10 mouse cellular contexts compared by ENCODE assay signal in the genomic region with DNA sequence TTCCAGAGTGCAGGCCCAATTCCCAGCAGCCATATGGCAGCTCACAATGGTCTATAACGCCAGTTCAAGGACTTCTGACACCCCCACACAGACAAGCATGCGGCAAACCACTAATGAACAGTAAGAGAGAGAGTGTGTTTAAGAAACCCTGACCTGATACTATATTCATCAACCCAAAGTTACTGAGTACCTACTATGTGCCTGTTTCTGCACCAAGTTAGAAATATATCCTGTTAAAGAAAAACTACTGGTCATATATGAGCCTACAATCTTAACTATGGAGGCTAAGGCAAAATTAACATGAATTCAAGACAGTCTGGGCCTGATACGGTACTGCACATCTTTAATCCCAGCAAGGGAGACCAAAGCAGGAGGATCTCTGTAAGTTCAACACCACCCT. TPM values are rescaled to one million over a fixed set of nuclear protein-coding genes. Genes with fewer than 3 reads are reported as not detected.
A peak's percentile ranks its signal among the peaks of the same experiment; 100 is the strongest.
DNase-seq lines count a peak whose midpoint lies in the region; ATAC-seq and TF ChIP-seq lines count a peak whose summit lies in the region.
"Had no signal": no experiment of that assay in that cellular context is flagged by ENCODE, and none has a peak within 500 bp of the region (broad histone marks: within the 10 kb centered on the region; RNA-seq: fewer than 3 reads in every experiment).

No protein-coding gene starts in this region.

- intact Hi-C loops in heart, postnatal 36 days (cut with DNase I), result loop anchor here (5.0 kb wide), 1 partner anchor 207 kb away; no protein-coding TSS in a partner anchor

- H3K9me3 ChIP-seq in heart, embryonic 12.5 days (replicated peaks), result no peaks in the 10 kb centered on the region
- no peaks in the 10 kb centered on the region for H3K9me3 ChIP-seq in G1E (replicated peaks)
- H3K9me3 ChIP-seq in hindbrain, embryonic 13.5 days, result no peaks in the 10 kb centered on the region
- no peaks in the 10 kb centered on the region for H3K9me3 ChIP-seq in midbrain, embryonic 10.5 days (replicated peaks)

- H3K27ac ChIP-seq in heart, embryonic 12.5 days (ENCODE audit: poor library complexity, severe bottlenecking), result no peak overlapping the region
- H3K27ac ChIP-seq in hindbrain, embryonic 13.5 days, result peak overlapping the region; percentile 89; the same call in 1 of the 2 replicates
- H3K27ac ChIP-seq in midbrain, embryonic 10.5 days (replicated peaks), result no peak overlapping the region

- H3K4me3 ChIP-seq in heart, embryonic 12.5 days, result peak overlapping the region; percentile 71
- peak overlapping the region; percentile 83; the same call in 1 of the 2 replicates for H3K4me3 ChIP-seq in G1E (ENCODE audit: low read depth, low read length)
- H3K4me3 ChIP-seq in hindbrain, embryonic 13.5 days, result peak overlapping the region; percentile 74
- H3K4me3 ChIP-seq in midbrain, embryonic 10.5 days, result peak overlapping the region; percentile 73

- H3K4me1 ChIP-seq in heart, embryonic 12.5 days (replicated peaks), result peaks cover 24% of the 10 kb centered on the region
- H3K4me1 ChIP-seq in G1E (ENCODE audit: insufficient read depth, low read depth, low read length), result peaks cover 46% of the 10 kb centered on the region
- peaks cover 14% of the 10 kb centered on the region for H3K4me1 ChIP-seq in hindbrain, embryonic 13.5 days (replicated peaks)
- H3K4me1 ChIP-seq in midbrain, embryonic 10.5 days, result peaks cover 17% of the 10 kb centered on the region

- no peak for ATAC-seq in heart, embryonic 12.5 days (ENCODE audit: insufficient number of reproducible peaks, low FRiP score)
- ATAC-seq in G1E (ENCODE audit: extremely low read depth, insufficient number of reproducible peaks, low FRiP score, poor library complexity, severe bottlenecking), result no peak
- ATAC-seq in hindbrain, embryonic 13.5 days (ENCODE audit: low FRiP score), result no peak

- DNase-seq in heart, postnatal 36 days, result no peak
- DNase-seq in G1E (ENCODE audit: low spot score), result no peak
- DNase-seq in midbrain, embryonic 10.5 days (ENCODE audit: low spot score), result no peak
- DNase-seq in urinary bladder, adult 2 months (ENCODE audit: low spot score), result no peak
- no peak for DNase-seq in embryo, embryonic 10 days (ENCODE audit: low spot score)
- DNase-seq in right cerebral cortex, postnatal 14 days, result no peak
- DNase-seq: gastrocnemius, postnatal 10 days had no signal

- TF ChIP-seq CTCF in G1E (IDR thresholded peaks at IDR 0.05; ENCODE audit: low read depth, low read length), result no peak

- WGBS in heart, embryonic 12.5 days, result 82% methylated on average over 3 of the region's 3 CpGs
- 83% methylated on average over 3 of the region's 3 CpGs for WGBS in hindbrain, embryonic 13.5 days
- 91% methylated on average over 3 of the region's 3 CpGs for WGBS in midbrain, embryonic 10.5 days

- peak overlapping the region; percentile 81; the same call in 1 of the 2 replicates for H3K9ac ChIP-seq in heart, embryonic 12.5 days
- H3K9ac ChIP-seq in hindbrain, embryonic 13.5 days, result peak overlapping the region; percentile 89

- no peaks in the 10 kb centered on the region for H3K27me3 ChIP-seq in heart, embryonic 12.5 days (replicated peaks)
- H3K27me3 ChIP-seq in G1E (ENCODE audit: insufficient read depth, low read length), result peaks cover 5% of the 10 kb centered on the region
- H3K27me3 ChIP-seq in hindbrain, embryonic 13.5 days, result no peaks in the 10 kb centered on the region
- no peaks in the 10 kb centered on the region for H3K27me3 ChIP-seq in midbrain, embryonic 10.5 days (ENCODE audit: low read depth, poor library complexity, severe bottlenecking)

- no peaks in the 10 kb centered on the region for H3K36me3 ChIP-seq in heart, embryonic 12.5 days
- peaks cover 39% of the 10 kb centered on the region for H3K36me3 ChIP-seq in G1E (replicated peaks)
- H3K36me3 ChIP-seq in hindbrain, embryonic 13.5 days, result no peaks in the 10 kb centered on the region
- peaks cover 21% of the 10 kb centered on the region for H3K36me3 ChIP-seq in midbrain, embryonic 10.5 days

- H3K4me2 ChIP-seq in heart, embryonic 12.5 days, result peak overlapping the region; percentile 86
- H3K4me2 ChIP-seq in hindbrain, embryonic 13.5 days, result peak overlapping the region; percentile 88

RNA-seq across cellular contexts. Expression of gene Cep85, which starts 1.3 kb away (rescaled TPM):
- 29.5 and 30.1 TPM in 2 replicates for polyA plus RNA-seq in heart, embryonic 12.5 days (2016; fragmentation: Nextera tagmentation; extraction: Ambion mirVana)
- total RNA-seq in heart, postnatal 36 days (2021), result 10 to 100 TPM; 49.1 to 50.9 TPM
- total RNA-seq in G1E (2014; fragmentation: Nextera tagmentation), result 31.4 and 41.7 TPM in 2 replicates
- total RNA-seq in G1E (2017), result 47.4 and 64.4 TPM in 2 replicates
- 54.9 and 81.9 TPM in 2 replicates for polyA plus RNA-seq in G1E (2012)
- polyA plus RNA-seq in hindbrain, embryonic 13.5 days (2015; fragmentation: Nextera tagmentation; extraction: Ambion mirVana), result 21.2 and 22.5 TPM in 2 replicates
- polyA plus RNA-seq in midbrain, embryonic 10.5 days (2016; fragmentation: Nextera tagmentation; extraction: Ambion mirVana), result 33.7 and 35.9 TPM in 2 replicates
- polyA plus RNA-seq in urinary bladder, adult 2 months (2012; rRNA removed), result 22.9 and 23.6 TPM in 2 replicates

RNA-seq across cellular contexts. Expression of gene Gm7534, which starts 17.2 kb away (rescaled TPM):
- polyA plus RNA-seq in heart, embryonic 12.5 days (2016; fragmentation: Nextera tagmentation; extraction: Ambion mirVana), result not detected in 2 replicates
- total RNA-seq in heart, postnatal 36 days (2021), result not detected
- total RNA-seq in G1E (2014; fragmentation: Nextera tagmentation), result not detected in 2 replicates
- 0.05 TPM in 1 of 2 replicates, not detected in the other for total RNA-seq in G1E (2017)
- not detected in 2 replicates for polyA plus RNA-seq in G1E (2012)
- not detected in 2 replicates for polyA plus RNA-seq in hindbrain, embryonic 13.5 days (2015; fragmentation: Nextera tagmentation; extraction: Ambion mirVana)
- not detected in 2 replicates for polyA plus RNA-seq in midbrain, embryonic 10.5 days (2016; fragmentation: Nextera tagmentation; extraction: Ambion mirVana)
- polyA plus RNA-seq in urinary bladder, adult 2 months (2012; rRNA removed), result not detected in 2 replicates
- total RNA-seq: gastrocnemius, postnatal 10 days had no signal
- polyA plus RNA-seq: brain, embryonic 14.5 days had no signal

RNA-seq across cellular contexts. Expression of gene Catsper4, which starts 41.6 kb away (rescaled TPM):
- polyA plus RNA-seq in heart, embryonic 12.5 days (2016; fragmentation: Nextera tagmentation; extraction: Ambion mirVana), result not detected in 2 replicates
- not detected for total RNA-seq in heart, postnatal 36 days (2021)
- total RNA-seq in G1E (2014; fragmentation: Nextera tagmentation) (not detected in 2 replicates), G1E (2017) (not detected in 2 replicates)
- polyA plus RNA-seq in G1E (2012), result not detected in 2 replicates
- polyA plus RNA-seq in hindbrain, embryonic 13.5 days (2015; fragmentation: Nextera tagmentation; extraction: Ambion mirVana), result not detected in 2 replicates
- not detected in 2 replicates for polyA plus RNA-seq in midbrain, embryonic 10.5 days (2016; fragmentation: Nextera tagmentation; extraction: Ambion mirVana)
- polyA plus RNA-seq in urinary bladder, adult 2 months (2012; rRNA removed), result 0.50 and 1.0 TPM in 2 replicates
- polyA plus RNA-seq: brain, embryonic 14.5 days had no signal

RNA-seq across cellular contexts. Expression of gene Cnksr1, which starts 52.6 kb away (rescaled TPM):
- polyA plus RNA-seq in heart, embryonic 12.5 days (2016; fragmentation: Nextera tagmentation; extraction: Ambion mirVana), result 0.61 and 1.4 TPM in 2 replicates
- total RNA-seq in heart, postnatal 36 days (2021), result 1 to 10 TPM; 4.7 to 5.5 TPM
- total RNA-seq in G1E (2014; fragmentation: Nextera tagmentation) (not detected in 2 replicates), G1E (2017) (0.44 TPM in 1 of 2 replicates, not detected in the other)
- 0.03 TPM in 1 of 2 replicates, not detected in the other for polyA plus RNA-seq in G1E (2012)
- polyA plus RNA-seq in hindbrain, embryonic 13.5 days (2015; fragmentation: Nextera tagmentation; extraction: Ambion mirVana), result 0.06 and 0.08 TPM in 2 replicates
- 0.22 and 0.35 TPM in 2 replicates for polyA plus RNA-seq in midbrain, embryonic 10.5 days (2016; fragmentation: Nextera tagmentation; extraction: Ambion mirVana)
- polyA plus RNA-seq in urinary bladder, adult 2 months (2012; rRNA removed), result 11.5 and 13.1 TPM in 2 replicates

RNA-seq across cellular contexts. Expression of gene Sh3bgrl3, which starts 57.0 kb away (rescaled TPM):
- 179 and 190 TPM in 2 replicates for polyA plus RNA-seq in heart, embryonic 12.5 days (2016; fragmentation: Nextera tagmentation; extraction: Ambion mirVana)
- 10 to 100 TPM; 36.4 to 39.9 TPM for total RNA-seq in heart, postnatal 36 days (2021)
- total RNA-seq in G1E (2014; fragmentation: Nextera tagmentation) (76.6 and 110 TPM in 2 replicates), G1E (2017) (98.4 and 105 TPM in 2 replicates)
- polyA plus RNA-seq in G1E (2012), result 111 and 202 TPM in 2 replicates
- 371 and 393 TPM in 2 replicates for polyA plus RNA-seq in hindbrain, embryonic 13.5 days (2015; fragmentation: Nextera tagmentation; extraction: Ambion mirVana)
- polyA plus RNA-seq in midbrain, embryonic 10.5 days (2016; fragmentation: Nextera tagmentation; extraction: Ambion mirVana), result 302 and 324 TPM in 2 replicates
- 337 and 349 TPM in 2 replicates for polyA plus RNA-seq in urinary bladder, adult 2 months (2012; rRNA removed)
